Mouse (Mus musculus): ENCODE measurements at regions not wholly inside any gene's neighbourhood (a gene's known extent, or its start where the extent isn't known, plus 50 kb on each side); places are given as distances from the start of the nearest gene placed in this dataset.

DNA sequence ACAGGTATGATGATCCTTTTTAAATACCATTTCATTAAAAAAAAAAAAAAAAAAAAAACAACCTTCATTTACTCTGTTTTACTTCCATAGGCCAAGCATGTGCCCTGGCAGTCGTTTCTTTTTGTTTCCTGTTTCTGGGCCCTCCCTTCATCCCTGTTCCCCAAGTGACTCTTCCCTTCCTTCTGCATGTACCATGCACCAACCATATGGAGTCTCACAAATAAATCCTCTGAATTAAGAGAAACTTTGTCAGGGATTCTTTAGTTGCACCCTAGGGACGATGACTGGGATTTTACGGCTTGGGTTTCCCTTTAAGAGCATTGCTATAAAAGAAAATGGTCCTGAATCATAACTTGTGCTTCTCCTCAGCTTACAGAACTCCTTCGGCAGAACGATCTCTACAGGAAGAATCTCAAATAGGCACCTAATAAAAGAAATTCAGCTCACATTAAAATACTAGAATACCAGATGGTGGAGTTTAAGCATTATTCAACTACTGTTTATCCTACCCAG lies 75.1 kb upstream of the Pja2 start:
- no peak for TF ChIP-seq ZKSCAN1 (IDR thresholded peaks at IDR 0.05; ENCODE audit: low read depth, low read length)
- TF ChIP-seq POLR2A (IDR thresholded peaks at IDR 0.05; ENCODE audit: control insufficient read depth in 1 of 2, insufficient read depth in 1 of 2, low read depth in 1 of 2, low read length in 2 of 2, poor library complexity in 1 of 2) = no peak
- TF ChIP-seq ETS1 (IDR thresholded peaks at IDR 0.05; ENCODE audit: low read depth, low read length) = no peak
- TF ChIP-seq JUND (IDR thresholded peaks at IDR 0.05; ENCODE audit: low read depth, low read length) = no peak
- no peak for TF ChIP-seq TAL1 (IDR thresholded peaks at IDR 0.05; ENCODE audit: low read length)
- TF ChIP-seq RAD21 (IDR thresholded peaks at IDR 0.05; ENCODE audit: low read depth, low read length) = no peak
- TF ChIP-seq GABPA (IDR thresholded peaks at IDR 0.05; ENCODE audit: low read depth, low read length) = no peak
- TF ChIP-seq TBP (IDR thresholded peaks at IDR 0.05; ENCODE audit: low read depth, low read length) = no peak
- no peak for TF ChIP-seq ZC3H11A (IDR thresholded peaks at IDR 0.05; ENCODE audit: low read depth, low read length)
- TF ChIP-seq CTCF (IDR thresholded peaks at IDR 0.05 in 2 of 3, conservative IDR thresholded peaks at IDR 0.05 in 1 of 3; ENCODE audit: control insufficient read depth in 1 of 3, insufficient read depth in 1 of 3, low read depth in 2 of 3, low read length in 3 of 3, poor library complexity in 1 of 3, severe bottlenecking in 1 of 3) = no peak
- no peak for TF ChIP-seq USF2 (IDR thresholded peaks at IDR 0.05; ENCODE audit: borderline replicate concordance in 1 of 2, insufficient read depth in 1 of 2, low read depth in 1 of 2, low read length in 2 of 2)
- no peak for TF ChIP-seq HCFC1 (IDR thresholded peaks at IDR 0.05; ENCODE audit: low read depth, low read length)
- no peak for TF ChIP-seq USF1 (IDR thresholded peaks at IDR 0.05; ENCODE audit: low read depth, low read length)
- no peak for TF ChIP-seq NRF1 (IDR thresholded peaks at IDR 0.05; ENCODE audit: insufficient read depth, low read depth, low read length, poor library complexity, severe bottlenecking)
